Mouse (Mus musculus) heart, postnatal 0 days (tissue): ENCODE data around the gene Polr1a.

Experiments used
- CTCF ChIP-seq: IDR thresholded peaks from 2 replicates; pipeline ENCODE4 v1.5.1; 2016; ENCODE audit warnings: antibody characterized with exemption, control low read depth, low read depth
- EP300 ChIP-seq: IDR thresholded peaks from 2 replicates; pipeline ENCODE4 v1.6.1; 2016; ENCODE audit warnings: antibody characterized with exemption, low read depth

DNA sequence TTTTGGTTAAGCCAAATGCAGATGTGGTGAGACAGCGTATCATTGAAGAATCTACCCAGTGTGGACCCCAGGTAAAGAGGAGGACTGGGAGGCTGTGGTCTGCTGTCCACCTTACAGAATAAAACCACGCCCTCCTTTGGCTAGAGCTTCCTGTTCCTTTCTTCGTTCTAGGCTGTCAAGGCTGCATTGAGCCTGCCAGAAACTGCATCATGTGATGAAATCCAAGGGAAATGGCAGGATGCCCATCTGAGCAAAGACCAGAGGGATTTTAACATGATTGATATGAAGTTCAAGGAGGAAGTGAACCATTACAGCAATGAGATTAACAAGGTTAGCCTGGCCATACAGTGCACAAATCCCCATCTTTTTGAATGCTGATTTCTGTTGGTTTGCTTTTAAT lies 41.7 kb downstream of the Polr1a start:
- no peak for TF ChIP-seq CTCF
- TF ChIP-seq EP300, result no peak
